34 mouse cellular contexts compared by ENCODE assay signal in genomic region chr19:4461981-4462380, GRCm38 (mm10). TPM values are rescaled to one million over a fixed set of nuclear protein-coding genes. Genes with fewer than 3 reads are reported as not detected.
DNase-seq lines count a peak whose midpoint lies in the region; ATAC-seq and TF ChIP-seq lines count a peak whose summit lies in the region.
"Had no signal": no experiment of that assay in that cellular context is flagged by ENCODE, and none has a peak within 500 bp of the region (broad histone marks: within the 10 kb centered on the region; RNA-seq: fewer than 3 reads in every experiment).

No protein-coding gene starts in this region.

- H3K4me3 ChIP-seq in liver, embryonic 14.5 days (ENCODE audit: insufficient read depth in 1 of 2, low read depth in 2 of 2, low read length in 2 of 2): no peak overlapping the region
- no peak overlapping the region for H3K4me3 ChIP-seq in intestine, postnatal 0 days (ENCODE audit: low read depth, low read length)
- H3K4me3 ChIP-seq: embryonic facial prominence, embryonic 13.5 days; forebrain, embryonic 15.5 days; heart, embryonic 13.5 days; limb, embryonic 13.5 days had no signal

- 0 out of 2 replicates have a peak, but pooled peaks have one; percentile 25 for ATAC-seq in erythroblast, adult 5-6 weeks (replicated peaks; ENCODE audit: low FRiP score, poor library complexity, severe bottlenecking)
- ATAC-seq in liver, embryonic 14.5 days (ENCODE audit: insufficient read depth): peak; percentile 74
- ATAC-seq in monocyte, adult 5-6 weeks (replicated peaks; ENCODE audit: insufficient number of reproducible peaks, low FRiP score, low TSS enrichment, poor library complexity, severe bottlenecking): peak; percentile 48; the same call in 1 of the 2 replicates
- ATAC-seq in intestine, postnatal 0 days: no peak
- ATAC-seq: forebrain, embryonic 15.5 days; inflammation-experienced regulatory T-cells, adult 6 months; Patski had no signal

- H3K4me1 ChIP-seq in liver, embryonic 14.5 days (replicated peaks; ENCODE audit: control insufficient read depth in 2 of 2, insufficient read depth in 2 of 2, low read length in 1 of 2): peaks cover 0 to 4% of the 10 kb centered on the region in 2 experiments; a peak in 2 of 4 replicates
- H3K4me1 ChIP-seq in intestine, postnatal 0 days (replicated peaks; ENCODE audit: control insufficient read depth, insufficient read depth, low read length): no peaks in the 10 kb centered on the region
- H3K4me1 ChIP-seq: embryonic facial prominence, embryonic 13.5 days; forebrain, embryonic 15.5 days; heart, embryonic 13.5 days; limb, embryonic 13.5 days had no signal

- H3K36me3 ChIP-seq in liver, embryonic 14.5 days (replicated peaks; ENCODE audit: control insufficient read depth, insufficient read depth, low read depth): no peaks in the 10 kb centered on the region
- H3K36me3 ChIP-seq in intestine, postnatal 0 days (ENCODE audit: control insufficient read depth, insufficient read depth): no peaks in the 10 kb centered on the region
- H3K36me3 ChIP-seq: embryonic facial prominence, embryonic 13.5 days; forebrain, embryonic 15.5 days; G1E; heart, embryonic 13.5 days; limb, embryonic 13.5 days had no signal

- intact Hi-C loops in heart, postnatal 36 days (cut with DNase I): no loop called here

- TF ChIP-seq EP300 in liver, embryonic 14.5 days (IDR thresholded peaks at IDR 0.05; ENCODE audit: low read depth): no peak

- no peak for TF ChIP-seq CTCF in liver, embryonic 14.5 days (IDR thresholded peaks at IDR 0.05; ENCODE audit: low read depth)
- no peak for TF ChIP-seq CTCF in intestine, postnatal 0 days (IDR thresholded peaks at IDR 0.05; ENCODE audit: low read depth)

- WGBS in liver, embryonic 14.5 days (ENCODE audit: insufficient replicate concordance): 32% methylated on average over 8 of the region's 8 CpGs
- 80% methylated on average over 8 of the region's 8 CpGs for WGBS in intestine, postnatal 0 days

- DNase-seq in adrenal gland, postnatal 10 days: peak; percentile 25
- no peak for DNase-seq in adrenal gland, adult 2 months
- no peak for DNase-seq in liver, embryonic 14.5 days (ENCODE audit: low read depth in 3 of 3, low spot score in 3 of 3)
- DNase-seq in urinary bladder, postnatal 10 days (ENCODE audit: low spot score): no peak
- DNase-seq in heart, postnatal 36 days: no peak
- DNase-seq: adrenal gland, adult 8-10 months; cerebellum, adult 2 months; cerebellum, postnatal 25 days; embryo, embryonic 11 days; gastrocnemius, postnatal 10 days; heart, adult 18-20 months; heart, postnatal 14 days; kidney, adult 9 months; kidney, postnatal 36 days; layer of hippocampus, postnatal 36 days; lung, postnatal 4 days had no signal

- no peak overlapping the region for H3K27ac ChIP-seq in liver, embryonic 14.5 days
- H3K27ac ChIP-seq in intestine, postnatal 0 days (ENCODE audit: low read depth, low read length): no peak overlapping the region
- H3K27ac ChIP-seq: embryonic facial prominence, embryonic 13.5 days; forebrain, embryonic 15.5 days; heart, embryonic 13.5 days; hindbrain, embryonic 14.5 days; limb, embryonic 13.5 days had no signal

- no peaks in the 10 kb centered on the region for H3K9me3 ChIP-seq in liver, embryonic 14.5 days (ENCODE audit: control insufficient read depth, low read length)
- no peaks in the 10 kb centered on the region for H3K9me3 ChIP-seq in intestine, postnatal 0 days (ENCODE audit: control insufficient read depth)
- H3K9me3 ChIP-seq: embryonic facial prominence, embryonic 13.5 days; forebrain, embryonic 15.5 days; G1E; heart, embryonic 13.5 days; limb, embryonic 13.5 days had no signal

- no peak overlapping the region for H3K4me2 ChIP-seq in liver, embryonic 14.5 days (ENCODE audit: low read depth)
- no peak overlapping the region for H3K4me2 ChIP-seq in intestine, postnatal 0 days (replicated peaks; ENCODE audit: low read depth)
- H3K4me2 ChIP-seq: embryonic facial prominence, embryonic 13.5 days; forebrain, embryonic 15.5 days; heart, embryonic 13.5 days; hindbrain, embryonic 14.5 days; limb, embryonic 13.5 days; midbrain, embryonic 11.5 days had no signal

- H3K9ac ChIP-seq in liver, embryonic 14.5 days (replicated peaks): no peak overlapping the region
- H3K9ac ChIP-seq in intestine, postnatal 0 days (ENCODE audit: low read depth, low read length): no peak overlapping the region
- H3K9ac ChIP-seq: embryonic facial prominence, embryonic 13.5 days; forebrain, embryonic 15.5 days; heart, embryonic 13.5 days; hindbrain, embryonic 14.5 days; limb, embryonic 13.5 days had no signal

- no peaks in the 10 kb centered on the region for H3K27me3 ChIP-seq in liver, embryonic 14.5 days (ENCODE audit: control insufficient read depth, insufficient read depth, low read length)
- no peaks in the 10 kb centered on the region for H3K27me3 ChIP-seq in intestine, postnatal 0 days (replicated peaks; ENCODE audit: control insufficient read depth, insufficient read depth, low read length)
- H3K27me3 ChIP-seq: embryonic facial prominence, embryonic 13.5 days; forebrain, embryonic 15.5 days; heart, embryonic 13.5 days; limb, embryonic 13.5 days; Patski had no signal

RNA-seq across cellular contexts. Expression of gene Syt12, which starts 15.3 kb away (rescaled TPM):
- total RNA-seq in adrenal gland, postnatal 10 days (2021): 10 to 100 TPM; 18.8 to 22.7 TPM
- total RNA-seq in adrenal gland, adult 2 months (2021): 10 to 100 TPM; 58.0 to 74.0 TPM
- polyA plus RNA-seq in adrenal gland, adult 2 months (2012; rRNA removed): 124 and 143 TPM in 2 replicates
- total RNA-seq in erythroblast, adult 5-6 weeks (2015; ENCODE audit: low replicate concordance): not detected in 2 replicates
- not detected in 2 replicates for total RNA-seq in erythroblast, adult 5-6 weeks (2017; ENCODE audit: low replicate concordance)
- 0.06 and 0.15 TPM in 2 replicates for polyA plus RNA-seq in liver, embryonic 14.5 days (2012; rRNA removed)
- 0.06 and 0.14 TPM in 2 replicates for polyA plus RNA-seq in liver, embryonic 14.5 days (2014; fragmentation: Nextera tagmentation; extraction: Ambion mirVana)
- total RNA-seq in monocyte, adult 5-6 weeks (2017): not detected in 3 replicates
- 0.23 and 0.26 TPM in 2 replicates for polyA plus RNA-seq in intestine, postnatal 0 days (2015; fragmentation: Nextera tagmentation; extraction: Ambion mirVana)
- total RNA-seq in heart, postnatal 36 days (2021): 1 to 10 TPM; 6.2 to 8.2 TPM
- total RNA-seq: neutrophil, adult 5-6 weeks had no signal
- polyA plus RNA-seq: G1E had no signal

RNA-seq across cellular contexts. Expression of gene Rhod, which starts 22.7 kb away (rescaled TPM):
- 10 to 100 TPM; 13.7 to 15.4 TPM for total RNA-seq in adrenal gland, postnatal 10 days (2021)
- 10 to 100 TPM; 25.7 to 36.4 TPM for total RNA-seq in adrenal gland, adult 2 months (2021)
- 35.2 and 39.5 TPM in 2 replicates for polyA plus RNA-seq in adrenal gland, adult 2 months (2012; rRNA removed)
- total RNA-seq in erythroblast, adult 5-6 weeks (2015; ENCODE audit: low replicate concordance): not detected in 2 replicates
- not detected in 2 replicates for total RNA-seq in erythroblast, adult 5-6 weeks (2017; ENCODE audit: low replicate concordance)
- polyA plus RNA-seq in liver, embryonic 14.5 days (2012; rRNA removed): 3.8 and 5.3 TPM in 2 replicates
- 6.2 and 6.4 TPM in 2 replicates for polyA plus RNA-seq in liver, embryonic 14.5 days (2014; fragmentation: Nextera tagmentation; extraction: Ambion mirVana)
- total RNA-seq in monocyte, adult 5-6 weeks (2017): not detected in 3 replicates
- polyA plus RNA-seq in intestine, postnatal 0 days (2015; fragmentation: Nextera tagmentation; extraction: Ambion mirVana): 54.8 and 60.3 TPM in 2 replicates
- 1 to 10 TPM; 5.5 to 5.8 TPM for total RNA-seq in heart, postnatal 36 days (2021)
- total RNA-seq: neutrophil, adult 5-6 weeks had no signal

RNA-seq across cellular contexts. Expression of gene 2010003K11Rik, which starts 36.4 kb away (rescaled TPM):
- 10 to 100 TPM in 1 of 2 experiments, 1 to 10 TPM in 1; 9.4 to 16.1 TPM for total RNA-seq in adrenal gland, postnatal 10 days (2021)
- 10 to 100 TPM; 41.3 to 58.6 TPM for total RNA-seq in adrenal gland, adult 2 months (2021)
- 6.4 and 8.5 TPM in 2 replicates for polyA plus RNA-seq in adrenal gland, adult 2 months (2012; rRNA removed)
- total RNA-seq in erythroblast, adult 5-6 weeks (2015; ENCODE audit: low replicate concordance): not detected in 2 replicates
- total RNA-seq in erythroblast, adult 5-6 weeks (2017; ENCODE audit: low replicate concordance): 0.94 TPM in 1 of 2 replicates, not detected in the other
- 0.03 TPM in 1 of 2 replicates, not detected in the other for polyA plus RNA-seq in liver, embryonic 14.5 days (2012; rRNA removed)
- polyA plus RNA-seq in liver, embryonic 14.5 days (2014; fragmentation: Nextera tagmentation; extraction: Ambion mirVana): 0.08 and 0.15 TPM in 2 replicates
- total RNA-seq in monocyte, adult 5-6 weeks (2017): not detected in 3 replicates
- polyA plus RNA-seq in intestine, postnatal 0 days (2015; fragmentation: Nextera tagmentation; extraction: Ambion mirVana): 156 and 165 TPM in 2 replicates
- under 1 TPM in 1 of 2 experiments, not detected in 1; 0.25 TPM for total RNA-seq in heart, postnatal 36 days (2021)
- total RNA-seq: gastrocnemius, postnatal 10 days; layer of hippocampus, adult 8-10 months; layer of hippocampus, postnatal 36 days; left cerebral cortex, postnatal 14 days; midbrain, postnatal 0 days; neutrophil, adult 5-6 weeks had no signal
- polyA plus RNA-seq: cerebellum, adult 2 months; embryonic facial prominence, embryonic 13.5 days; forebrain, embryonic 15.5 days; G1E; heart, embryonic 13.5 days; hindbrain, embryonic 14.5 days; inflammation-experienced regulatory T-cells, adult 6 months; limb, embryonic 13.5 days; lung, embryonic 16.5 days; midbrain, embryonic 11.5 days; midbrain, postnatal 0 days; thymus, postnatal 0 days had no signal

RNA-seq across cellular contexts. Expression of gene Pcx, which starts 48.3 kb away (rescaled TPM):
- 100 to 1,000 TPM; 330 to 427 TPM for total RNA-seq in adrenal gland, postnatal 10 days (2021)
- 100 to 1,000 TPM; 536 to 579 TPM for total RNA-seq in adrenal gland, adult 2 months (2021)
- 474 and 524 TPM in 2 replicates for polyA plus RNA-seq in adrenal gland, adult 2 months (2012; rRNA removed)
- total RNA-seq in erythroblast, adult 5-6 weeks (2015; ENCODE audit: low replicate concordance): 15.0 and 32.6 TPM in 2 replicates
- 31.5 and 31.9 TPM in 2 replicates for total RNA-seq in erythroblast, adult 5-6 weeks (2017; ENCODE audit: low replicate concordance)
- polyA plus RNA-seq in liver, embryonic 14.5 days (2012; rRNA removed): 14.7 and 16.4 TPM in 2 replicates
- 25.6 and 29.1 TPM in 2 replicates for polyA plus RNA-seq in liver, embryonic 14.5 days (2014; fragmentation: Nextera tagmentation; extraction: Ambion mirVana)
- 0.58 TPM in 1 of 3 replicates, not detected in the others for total RNA-seq in monocyte, adult 5-6 weeks (2017)
- polyA plus RNA-seq in intestine, postnatal 0 days (2015; fragmentation: Nextera tagmentation; extraction: Ambion mirVana): 6.1 and 7.0 TPM in 2 replicates
- 10 to 100 TPM; 36.9 to 43.8 TPM for total RNA-seq in heart, postnatal 36 days (2021)

Comparison
In these comparisons a context has a peak if more than half of its experiments do, and no peak if none do; other contexts are left out.
1. RNA of gene 2010003K11Rik, which starts 36.4 kb away (total RNA-seq): 41.3 to 58.6 TPM in adrenal gland, adult 2 months and 9.4 to 16.1 TPM in adrenal gland, postnatal 10 days; 0.94 TPM in erythroblast, adult 5-6 weeks, 0.25 TPM in heart, postnatal 36 days and not detected in monocyte, adult 5-6 weeks; every median in the first group is over 4 times any median in the second.